Mouse (Mus musculus): Measurements from ENCODE around the gene Mical2.

The Mical2 gene

DNA sequence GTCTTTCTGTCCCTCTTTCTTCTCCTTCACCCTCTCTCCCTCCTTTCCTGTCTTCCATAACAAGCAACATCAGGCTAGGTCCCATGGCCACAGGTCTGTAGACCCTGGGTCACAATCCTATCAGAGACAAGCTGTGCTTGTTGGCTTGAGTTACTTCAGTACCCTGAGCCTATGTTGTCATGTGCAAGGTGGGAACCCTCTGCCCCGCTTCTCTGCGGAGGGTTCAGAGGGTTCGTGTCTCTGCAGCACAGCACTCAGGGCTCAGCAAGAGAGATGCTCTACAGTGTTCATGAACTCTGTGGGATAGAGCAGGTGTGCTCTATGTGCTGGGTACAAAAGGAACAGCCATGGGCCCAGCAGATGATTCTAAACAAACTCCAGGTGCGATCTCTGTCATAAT lies 16.0 kb upstream of the Mical2 start:
- DNase-seq = no peak

DNA sequence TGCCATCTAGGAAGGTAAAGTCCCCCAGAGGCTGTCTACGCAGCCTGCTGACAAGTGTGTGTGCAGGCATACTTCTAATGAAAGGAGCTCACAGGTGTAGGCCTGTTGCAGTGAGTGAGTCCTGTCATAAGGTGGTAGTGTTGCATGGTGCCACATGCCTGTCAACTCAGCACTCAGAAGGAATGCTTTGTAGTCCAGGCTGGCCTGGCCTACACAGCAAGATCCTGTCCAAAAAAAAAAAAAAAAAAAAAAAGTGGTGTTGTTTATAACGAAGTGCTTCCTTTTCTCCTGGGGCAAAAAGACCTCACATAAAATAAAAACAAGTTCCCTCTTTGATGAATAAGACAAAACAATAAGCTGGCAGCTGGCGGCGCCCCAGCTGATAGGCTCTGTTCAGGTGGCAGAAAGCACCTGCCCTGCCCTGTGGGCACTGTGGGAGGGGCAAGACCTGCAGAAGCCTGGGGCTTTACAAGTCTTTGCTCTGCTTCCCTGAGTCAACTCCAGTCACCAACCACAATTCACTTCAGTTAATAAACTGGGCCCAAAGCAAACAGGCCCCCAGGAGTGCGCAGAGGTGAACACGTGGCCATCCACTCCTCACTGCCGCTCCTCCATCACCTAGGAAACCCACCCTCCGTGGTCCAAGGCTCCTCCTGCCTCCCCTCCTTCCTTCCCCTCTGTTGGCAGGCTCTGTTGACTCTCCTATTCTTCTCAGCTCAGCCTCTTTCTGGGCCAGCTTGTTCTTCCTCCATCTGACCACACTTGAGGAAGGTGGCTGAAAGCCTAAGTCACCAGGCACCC lies 12.5 kb upstream of the Mical2 start:
- peak; percentile 54 for DNase-seq

DNA sequence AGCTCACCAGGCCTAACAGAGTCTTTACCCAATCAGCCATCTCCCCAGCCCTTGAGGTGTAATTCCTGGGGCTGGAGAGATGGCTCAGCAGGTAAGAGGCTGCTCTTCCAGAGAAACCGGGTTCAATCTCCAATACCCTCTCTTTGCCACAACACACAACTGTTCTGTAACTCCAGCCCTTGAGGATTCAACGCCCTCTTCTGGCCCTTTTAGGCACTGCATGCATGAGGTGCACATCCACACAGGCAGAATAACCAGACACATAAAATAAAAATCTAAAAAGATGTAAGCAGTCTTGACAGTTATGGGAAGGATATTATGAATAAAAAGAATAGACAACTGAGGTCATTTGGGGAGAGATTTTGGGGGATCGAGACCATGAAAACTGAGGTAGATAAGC lies 9.8 kb upstream of the Mical2 start:
- DNase-seq = no peak

DNA sequence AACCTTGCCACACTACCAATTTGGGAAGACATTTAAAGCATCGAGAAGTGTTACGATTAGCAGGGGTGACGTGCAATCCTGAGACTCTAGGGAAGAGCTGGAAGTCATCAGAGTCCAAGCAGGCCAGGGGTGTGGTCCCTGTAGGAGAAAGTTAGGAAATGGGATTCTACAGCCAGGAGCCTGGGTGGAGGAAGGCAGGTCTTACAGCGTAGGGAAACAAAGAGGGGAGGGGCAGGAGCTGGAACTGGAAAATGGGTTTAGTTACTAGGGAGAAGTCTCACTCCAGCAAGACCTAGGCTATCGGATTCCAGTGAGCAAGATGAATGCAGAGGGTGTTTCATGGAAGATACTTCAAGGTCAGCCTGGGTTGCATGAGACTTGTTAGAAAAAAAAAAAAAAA lies 8.9 kb upstream of the Mical2 start:
- DNase-seq = no peak

DNA sequence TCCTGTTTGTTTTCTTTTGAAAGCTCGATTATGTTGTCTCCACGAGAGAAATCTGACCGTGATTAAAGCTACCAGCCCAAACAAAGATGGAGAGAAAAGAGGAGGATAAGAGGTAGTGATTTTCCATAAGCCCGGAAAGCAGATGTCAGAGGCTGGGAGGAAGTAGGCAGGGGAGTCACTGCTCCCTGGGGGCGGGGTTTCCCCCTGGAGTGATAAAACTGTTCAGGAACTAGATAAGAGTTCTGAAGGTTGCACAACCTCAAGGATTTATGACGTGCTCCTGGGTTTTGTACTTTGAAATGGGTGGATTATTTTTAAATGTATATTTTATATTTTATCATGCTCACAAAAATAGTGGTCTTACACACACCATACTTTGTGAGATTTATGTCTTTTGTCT lies 8.4 kb upstream of the Mical2 start:
- peak; percentile 53 for DNase-seq

DNA sequence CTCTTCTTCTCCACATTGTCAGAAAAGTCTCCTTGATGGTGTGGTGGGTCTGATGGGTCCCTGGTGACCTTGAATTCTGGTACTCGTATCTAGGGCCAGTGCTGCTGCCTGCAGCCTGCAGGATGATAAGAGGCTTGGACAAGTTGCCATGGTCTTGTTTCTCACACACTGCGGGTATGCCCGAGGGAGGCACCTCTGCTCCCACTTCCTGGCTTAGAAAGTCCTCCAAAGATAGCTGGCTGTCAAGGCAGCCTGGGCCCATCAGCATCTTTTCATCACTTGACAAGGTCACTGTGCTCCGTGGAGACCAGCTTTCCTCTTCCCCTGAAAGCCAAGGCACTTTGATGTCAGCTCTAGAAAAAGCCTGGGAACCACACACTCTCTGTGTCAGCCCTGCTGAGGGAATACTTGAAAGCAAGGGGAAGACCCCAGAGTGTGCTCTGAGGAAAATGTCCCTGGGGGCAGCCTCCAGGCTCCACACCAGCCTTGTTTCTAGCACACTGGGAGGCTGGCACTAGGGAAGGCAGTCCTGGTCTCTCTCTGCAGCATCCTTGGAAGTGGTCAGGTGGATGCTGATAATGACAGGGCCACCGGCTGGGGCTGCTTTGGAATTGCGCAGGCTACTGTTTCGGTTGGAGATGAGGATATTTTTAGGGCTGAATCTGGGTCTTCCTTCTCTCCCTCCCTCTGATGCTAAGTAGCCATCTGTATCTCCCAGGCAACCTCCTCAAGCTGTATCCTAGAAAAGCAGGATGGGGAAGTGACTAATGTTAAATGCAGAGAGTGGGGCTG lies 2.7 kb upstream of the Mical2 start:
- no peak for DNase-seq

DNA sequence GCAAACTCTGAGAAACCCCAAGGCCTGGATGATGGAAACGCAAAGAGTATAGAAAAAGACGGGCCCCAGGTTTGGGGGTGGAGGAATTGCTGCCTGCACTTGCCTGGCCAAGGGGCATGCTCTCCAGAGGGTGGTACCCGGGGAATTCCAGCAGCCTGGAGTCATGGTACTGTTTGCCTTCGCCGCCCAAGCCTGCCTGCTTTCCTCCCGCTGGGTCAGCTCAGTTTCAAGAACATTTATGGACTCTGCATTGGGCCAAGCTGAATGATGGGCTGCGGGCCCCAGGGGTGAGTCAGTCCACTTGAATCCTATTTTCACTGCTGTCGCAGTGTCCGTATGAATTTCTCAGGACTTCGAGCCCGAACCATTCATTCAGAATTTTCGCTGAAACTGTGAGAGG lies 802 bp upstream of the Mical2 start:
- no peak for DNase-seq

DNA sequence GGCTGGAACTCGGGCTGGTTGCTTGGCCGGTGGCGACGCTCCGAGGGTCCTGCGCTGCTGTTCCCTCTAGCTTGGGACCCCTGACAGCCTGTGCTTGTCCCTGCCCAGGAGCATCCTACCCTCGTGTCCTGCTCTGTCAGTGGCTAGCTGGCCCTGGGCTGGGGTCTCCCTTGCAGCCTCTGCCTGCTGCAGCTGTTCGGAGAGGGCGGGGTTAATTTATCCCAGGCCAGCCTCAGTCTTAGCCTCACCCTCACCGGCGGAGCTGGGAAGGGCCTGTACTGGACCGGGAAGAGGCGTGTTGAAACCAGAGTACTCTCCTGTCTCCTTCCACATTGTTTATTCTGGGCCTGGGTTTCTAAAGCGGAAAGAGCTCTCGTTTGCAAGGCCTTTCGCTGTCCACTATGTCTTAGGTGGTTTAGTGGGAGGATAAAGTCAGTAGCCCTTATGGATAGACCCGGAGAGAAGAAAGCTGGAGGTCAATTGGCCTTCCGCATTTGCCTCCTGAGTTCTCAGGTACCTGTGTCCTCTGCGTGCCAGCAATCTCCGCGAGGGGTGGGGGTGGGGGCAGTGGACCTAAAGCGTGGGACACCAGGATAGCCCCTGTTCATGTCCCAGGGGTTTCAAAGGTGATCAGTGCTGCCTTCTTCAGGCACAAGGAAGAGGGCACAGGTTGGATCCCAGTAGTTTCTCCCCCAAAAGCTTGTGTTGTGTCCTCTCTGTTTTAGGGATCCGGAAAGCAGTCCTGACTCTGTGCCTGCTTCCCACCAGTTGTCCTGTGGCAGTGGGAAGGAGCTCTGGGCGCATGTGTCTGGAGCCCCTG lies 1.0 kb downstream of the Mical2 start:
- DNase-seq = no peak

DNA sequence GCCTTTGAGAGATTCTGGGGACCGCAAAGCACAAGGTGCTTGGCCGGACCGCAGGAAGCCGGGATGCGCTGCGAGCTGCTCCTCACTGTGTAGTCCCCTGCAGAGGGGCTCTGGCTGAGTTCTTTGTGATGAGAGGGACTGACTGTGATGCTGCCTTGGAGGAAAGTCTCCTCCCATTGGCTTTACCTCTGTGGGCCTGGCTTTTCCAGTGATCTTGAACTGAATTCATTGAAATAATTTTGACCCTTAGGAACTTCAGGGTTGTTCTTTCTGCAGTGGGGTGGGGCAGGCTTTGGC lies 1.6 kb downstream of the Mical2 start:
- no peak for DNase-seq

DNA sequence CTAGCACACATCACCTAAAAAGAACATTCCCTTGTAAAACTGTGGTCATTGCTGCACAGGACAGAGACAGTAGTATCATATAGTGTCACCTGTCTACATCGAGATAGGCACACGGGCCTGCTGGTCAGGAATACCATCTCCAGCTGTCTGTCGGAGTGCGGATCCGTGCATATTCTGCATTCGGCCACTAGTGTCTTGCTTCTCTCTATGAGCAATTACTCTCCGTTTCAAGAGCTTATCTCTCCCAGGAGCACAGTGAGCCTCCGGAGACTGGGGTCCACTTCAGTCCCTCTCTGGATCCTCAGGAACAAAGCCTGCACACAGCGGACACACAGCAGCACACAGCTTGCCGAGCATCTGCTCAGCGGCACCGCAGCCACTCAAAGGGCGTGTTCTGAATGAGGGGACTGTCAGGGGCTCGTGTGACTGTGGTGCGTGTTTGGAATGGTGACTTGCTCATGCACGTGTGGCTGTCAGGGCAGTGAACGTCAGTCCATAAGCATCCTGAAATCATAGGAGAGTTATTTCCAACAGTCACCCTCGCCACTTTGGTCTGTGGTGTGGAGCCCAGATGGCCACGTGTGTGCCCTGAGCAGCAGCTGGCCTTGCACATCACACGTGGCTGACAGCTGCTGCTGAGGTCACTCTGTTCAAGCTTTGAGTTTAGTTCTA lies 3.3 kb downstream of the Mical2 start:
- no peak for DNase-seq

DNA sequence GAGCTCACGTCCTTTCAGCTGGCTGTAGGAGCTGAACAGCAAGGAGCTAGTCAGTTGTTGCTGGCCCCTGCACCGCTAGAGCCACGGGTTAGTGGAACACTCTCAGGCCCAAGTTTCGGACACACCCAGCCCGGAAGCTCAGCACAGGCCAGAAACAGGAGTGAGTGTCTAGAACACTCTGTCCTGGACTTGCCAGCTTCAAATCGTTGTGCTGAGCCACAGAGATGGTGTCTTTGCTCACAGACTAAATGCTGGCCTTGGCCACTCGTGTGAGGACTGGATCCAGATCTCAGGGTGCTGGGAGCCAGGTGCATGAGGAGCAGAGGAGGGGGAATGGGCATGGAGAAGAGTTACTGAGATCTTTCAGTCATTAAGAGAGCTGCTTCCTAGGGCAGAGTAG lies 6.1 kb downstream of the Mical2 start:
- DNase-seq = no peak

DNA sequence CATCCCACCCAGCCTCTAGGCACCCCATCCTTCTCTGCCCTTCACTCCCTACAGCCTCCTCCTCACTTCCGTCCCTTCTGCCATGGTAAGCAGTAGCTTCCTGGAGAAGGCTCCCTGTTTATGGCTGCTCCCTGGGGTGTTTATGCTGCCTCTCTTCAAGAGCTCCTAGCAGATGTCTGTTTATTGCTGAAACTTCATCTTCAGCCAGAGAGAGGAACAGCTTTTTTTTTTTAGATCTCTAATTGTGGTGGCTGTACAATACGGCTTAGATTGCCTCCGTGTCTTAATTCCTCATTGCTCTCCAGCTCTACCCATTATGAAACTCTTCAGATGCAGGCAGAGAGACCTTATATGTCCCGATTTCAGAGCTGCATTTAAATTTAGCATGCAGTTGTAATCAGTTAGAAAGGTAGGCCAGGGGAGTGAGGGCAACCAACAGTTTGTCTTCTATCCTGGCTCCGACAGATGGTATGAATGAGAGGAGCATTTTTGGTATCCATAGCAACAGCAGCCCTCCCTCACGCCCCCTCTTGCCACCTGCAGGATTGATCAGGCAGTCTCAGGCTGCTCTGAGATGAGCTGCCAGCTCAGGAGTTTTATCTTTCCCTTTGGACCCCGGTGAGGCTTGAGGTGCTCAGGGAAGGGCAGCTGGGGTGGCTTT lies 7.8 kb downstream of the Mical2 start:
- DNase-seq = no peak

DNA sequence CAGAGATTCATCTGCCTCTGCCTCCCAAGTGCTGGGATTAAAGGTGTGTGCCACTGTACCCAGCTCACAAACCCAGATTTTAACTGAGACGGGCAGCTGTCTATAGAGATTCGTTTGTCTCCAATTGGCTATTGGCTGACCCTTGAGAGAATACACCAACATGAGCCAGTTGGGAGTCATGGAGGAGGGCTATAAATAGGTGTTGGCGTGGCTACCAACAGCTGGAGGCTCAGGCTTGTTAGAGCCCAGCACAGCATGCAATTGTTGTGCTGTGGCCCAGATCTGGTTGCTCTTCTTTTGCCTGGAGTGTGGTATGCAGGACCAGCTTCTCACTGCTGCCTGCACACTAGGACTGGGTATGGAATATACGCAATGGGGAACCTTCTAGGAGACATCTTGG lies 8.8 kb downstream of the Mical2 start:
- DNase-seq = no peak

DNA sequence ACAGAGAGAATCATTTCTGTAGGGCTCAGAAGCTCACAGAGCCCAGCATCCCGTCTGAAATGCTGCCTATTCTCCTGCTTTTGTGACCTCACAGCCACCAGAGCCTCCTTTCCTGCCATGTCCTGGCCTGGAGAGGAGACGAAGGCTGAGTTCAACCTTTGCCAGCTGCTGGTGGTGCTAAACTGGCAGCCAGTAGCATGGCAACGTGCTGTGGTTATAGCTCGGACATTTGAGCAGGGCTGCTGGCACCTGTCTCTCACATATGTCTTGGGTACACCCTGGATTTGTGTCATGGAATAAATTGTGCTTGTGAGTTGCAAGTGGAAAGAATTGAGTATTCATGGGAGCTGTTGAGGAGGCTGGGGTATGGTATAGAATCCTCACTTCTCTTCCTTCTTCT lies 9.8 kb downstream of the Mical2 start:
- no peak for DNase-seq

DNA sequence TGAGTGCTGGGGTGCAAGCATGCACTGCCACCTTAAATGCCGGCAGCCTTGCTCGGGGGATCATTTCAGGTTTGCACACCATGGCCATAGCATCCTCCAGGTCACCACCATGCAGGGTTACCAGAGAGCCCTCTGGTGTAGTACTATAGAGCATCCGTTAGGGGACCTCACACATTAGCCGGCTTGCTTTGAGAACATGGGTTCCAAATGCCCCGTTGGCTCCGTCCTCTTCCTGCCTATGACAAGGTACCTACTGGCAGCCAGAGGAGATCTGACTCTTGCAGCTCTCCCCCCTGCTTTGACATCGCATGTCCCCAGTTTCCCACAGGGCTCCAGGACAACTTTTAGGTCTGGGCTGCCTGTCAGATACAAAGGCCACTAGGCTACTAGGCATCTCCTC lies 11.6 kb downstream of the Mical2 start:
- no peak for DNase-seq

DNA sequence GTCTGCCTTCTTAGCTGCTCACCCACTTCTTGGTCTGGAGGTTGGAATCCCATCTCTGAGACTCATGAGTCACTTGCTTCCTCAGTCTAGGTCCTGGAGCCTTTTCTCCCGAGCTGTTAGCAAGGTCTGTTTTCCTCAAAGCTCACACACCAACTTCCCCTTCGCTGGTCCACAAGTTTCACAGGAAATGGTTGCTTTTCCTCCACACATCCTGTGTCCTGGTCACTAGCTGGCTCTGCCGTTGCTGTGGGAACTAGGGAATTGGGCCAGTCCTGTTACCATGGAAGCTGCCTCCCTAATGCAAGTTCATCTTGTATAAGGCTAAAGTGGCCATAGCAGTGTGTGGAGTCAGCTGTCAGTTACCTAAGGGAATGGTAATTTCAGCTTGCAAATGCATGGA lies 12.2 kb downstream of the Mical2 start:
- DNase-seq = no peak

DNA sequence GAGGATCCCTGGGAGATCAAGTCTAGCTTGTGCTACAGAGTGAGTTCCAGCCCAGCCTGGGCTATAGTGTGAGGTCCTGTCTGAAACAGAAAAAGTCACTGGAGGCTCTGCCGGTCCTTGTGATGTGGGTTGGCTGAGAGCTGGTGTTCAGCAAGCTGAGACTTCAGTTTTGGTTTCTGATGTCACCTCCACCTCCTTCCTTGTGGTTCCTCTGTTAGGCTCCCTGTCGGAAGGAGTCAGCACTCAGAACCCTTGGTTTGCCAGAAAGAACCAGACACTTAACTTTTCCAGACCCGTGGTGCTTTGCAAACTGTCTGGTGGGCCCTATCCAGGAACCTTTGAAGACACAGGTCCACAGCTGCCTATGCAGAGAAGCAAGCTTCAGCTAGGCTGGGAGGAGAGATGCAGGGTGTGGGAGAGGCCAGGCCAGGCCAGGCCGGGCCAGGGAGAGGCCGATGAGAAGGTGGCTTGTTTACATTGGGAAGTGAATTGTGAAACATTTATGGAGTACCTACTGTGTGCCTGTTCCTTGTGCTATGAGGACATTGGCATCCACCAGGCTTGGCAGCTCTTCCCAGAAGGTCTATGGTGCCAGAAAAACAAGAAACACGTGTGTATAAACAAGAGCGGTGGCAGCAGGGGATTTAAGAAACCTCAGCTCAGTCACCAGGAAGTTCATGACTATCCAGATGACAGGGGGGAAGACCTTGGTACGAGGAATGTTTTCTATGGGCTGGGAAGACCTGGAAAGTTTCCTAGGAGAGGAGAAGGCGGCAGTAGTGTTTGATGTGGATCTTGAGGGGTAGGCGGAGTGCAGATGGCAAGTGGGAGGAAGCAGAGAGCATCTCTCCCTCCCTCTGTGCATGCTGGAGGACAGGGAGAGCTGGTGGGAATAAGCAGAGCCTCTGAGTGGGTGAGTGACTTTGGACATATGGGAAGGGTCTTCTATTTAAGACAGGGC lies 13.4 kb downstream of the Mical2 start:
- DNase-seq = no peak

DNA sequence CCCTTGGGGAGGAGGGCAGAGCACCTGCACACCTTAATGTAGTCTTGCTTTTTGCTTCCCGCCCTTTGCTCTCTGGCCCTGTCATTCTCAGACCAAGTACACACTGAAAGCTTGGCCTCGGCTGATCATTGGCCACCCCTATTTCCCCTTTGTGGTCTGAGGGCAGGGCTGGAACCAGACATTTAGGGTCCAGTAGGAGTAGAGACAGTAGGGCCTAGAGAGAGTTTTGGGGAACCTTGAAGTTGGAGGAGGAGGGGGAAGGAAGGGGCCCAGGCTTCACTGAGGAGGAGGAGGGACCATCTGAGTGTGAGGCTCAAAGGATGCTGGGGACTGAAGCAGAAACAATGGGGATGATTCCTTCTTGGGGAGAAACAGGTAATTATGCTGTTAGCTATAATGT lies 15.1 kb downstream of the Mical2 start:
- no peak for DNase-seq

DNA sequence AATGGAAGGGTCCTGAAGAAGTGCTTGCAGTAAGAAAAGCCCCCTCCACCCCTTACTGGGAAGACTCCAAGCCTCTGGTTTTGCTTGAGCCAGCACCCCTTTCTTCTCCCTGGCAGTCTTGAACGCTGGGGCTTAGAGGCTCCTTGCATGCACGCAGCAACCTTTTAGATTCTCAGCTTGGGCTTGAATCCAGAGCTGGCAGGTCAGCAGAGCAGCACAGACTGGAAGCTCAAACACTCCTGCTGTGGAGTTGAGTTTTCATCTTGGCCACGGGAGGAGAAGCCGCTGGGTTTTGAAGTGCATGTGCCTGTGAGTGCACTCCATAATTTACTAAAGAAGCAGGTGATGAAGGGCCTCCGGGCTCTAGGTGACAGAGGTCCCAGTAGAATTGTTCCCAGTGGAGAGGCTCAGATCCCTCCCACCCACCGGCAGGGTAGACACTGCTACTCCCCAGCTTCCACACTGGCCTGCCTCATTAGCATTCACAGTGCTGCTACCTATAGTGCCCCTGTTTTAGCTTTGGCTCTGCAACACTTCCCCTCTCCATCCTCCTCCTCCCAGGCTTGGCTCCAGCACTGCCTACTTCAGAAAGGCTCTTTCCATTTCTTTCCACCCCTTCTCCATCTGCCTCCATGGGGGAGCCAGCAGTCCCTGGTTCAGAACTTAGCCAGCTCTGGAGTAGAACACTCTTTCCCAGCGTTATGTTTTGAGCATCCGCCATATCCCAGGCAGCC lies 15.7 kb downstream of the Mical2 start:
- DNase-seq = no peak

DNA sequence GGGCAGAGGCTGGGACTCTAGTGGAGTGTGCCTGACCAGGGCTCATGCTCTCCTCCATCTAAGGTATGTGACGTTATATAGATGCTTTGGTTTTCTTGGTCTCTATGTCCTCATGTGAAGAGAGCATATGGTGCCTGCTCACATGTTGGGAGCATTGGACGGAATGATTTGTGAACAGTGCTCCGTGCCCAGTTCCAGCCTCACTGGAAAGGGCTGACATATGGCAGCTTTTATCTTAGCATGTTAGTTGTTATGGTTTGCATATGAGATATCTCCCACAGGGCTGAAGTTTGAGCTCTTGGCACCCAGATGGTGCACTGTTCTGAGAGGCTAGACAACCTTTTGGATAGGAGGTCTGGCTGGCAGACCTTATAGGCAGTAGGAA lies 16.3 kb downstream of the Mical2 start:
- DNase-seq = no peak

DNA sequence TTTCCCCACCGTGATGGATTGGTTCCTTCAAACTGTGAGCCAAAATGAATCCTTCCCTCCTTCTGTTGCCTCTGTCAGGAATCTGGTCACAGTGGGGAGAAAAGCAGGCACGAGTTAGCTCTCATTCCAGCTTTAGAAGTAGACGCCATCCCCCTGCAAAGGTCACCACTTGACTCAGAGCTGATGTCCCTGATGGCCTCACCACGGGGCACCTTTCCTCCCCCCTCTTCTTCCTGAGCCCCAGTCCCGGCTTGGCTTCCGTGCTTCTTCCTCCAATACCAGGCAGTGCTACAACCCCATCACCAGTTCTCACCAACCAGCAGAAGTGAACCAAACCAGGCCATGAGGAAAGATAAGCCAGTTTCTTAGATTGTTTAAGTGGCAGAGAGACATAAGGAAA lies 16.9 kb downstream of the Mical2 start:
- DNase-seq = no peak
